ENCODE assay signal across 7 mouse cellular contexts in genomic region chr15:77151178-77151577, GRCm38 (mm10).
DNase-seq lines count a peak whose midpoint lies in the region; TF ChIP-seq lines count a peak whose summit lies in the region.

No protein-coding gene starts in this region.

- peak overlapping the region; percentile 94 for H3K27ac ChIP-seq in left cerebral cortex, adult 2 months
- peak overlapping the region; percentile 100 for H3K27ac ChIP-seq in embryonic fibroblast, embryonic 13.5 days (ENCODE audit: insufficient read depth, low read length)
- no peak overlapping the region for H3K27ac ChIP-seq in limb, embryonic 10.5 days
- H3K27ac ChIP-seq in olfactory bulb, adult 2 months (ENCODE audit: insufficient read depth, low read depth, low read length), result peak overlapping the region; percentile 59; the same call in 1 of the 2 replicates

- TF ChIP-seq POLR2A in embryonic fibroblast, embryonic 13.5 days (IDR thresholded peaks at IDR 0.05; ENCODE audit: low read depth, low read length), result peak; percentile 81
- no peak for TF ChIP-seq POLR2A in olfactory bulb, adult 2 months (IDR thresholded peaks at IDR 0.05; ENCODE audit: insufficient read depth, low read depth, low read length)

- intact Hi-C loops in left cerebral cortex, adult 2 months (cut with DNase I), result loop anchor here (10.0 kb wide), 1 partner anchor 184 kb away; no protein-coding TSS in a partner anchor

- DNase-seq in left cerebral cortex, adult 2 months (ENCODE audit: extremely low spot score in 1 of 2, low spot score in 2 of 2), result no peak
- no peak for DNase-seq in left cerebral cortex, adult 9 months (ENCODE audit: low spot score in 2 of 2)
- DNase-seq in limb, embryonic 10.5 days (ENCODE audit: low spot score), result no peak
- no peak for DNase-seq in right cerebral cortex, postnatal 10 days (ENCODE audit: low spot score in 2 of 2)
- DNase-seq in left cerebral cortex, adult 18-20 months (ENCODE audit: low spot score in 2 of 2), result no peak

- TF ChIP-seq CTCF in left cerebral cortex, adult 2 months (IDR thresholded peaks at IDR 0.05), result no peak
- TF ChIP-seq CTCF in embryonic fibroblast, embryonic 13.5 days (IDR thresholded peaks at IDR 0.05; ENCODE audit: borderline replicate concordance, insufficient read depth, low read length), result no peak
- TF ChIP-seq CTCF in olfactory bulb, adult 2 months (IDR thresholded peaks at IDR 0.05; ENCODE audit: insufficient read depth, low read depth, low read length), result no peak

- peaks cover 5% of the 10 kb centered on the region; the same call in 1 of the 2 replicates for H3K36me3 ChIP-seq in limb, embryonic 10.5 days

- 73% methylated on average over 8 of the region's 8 CpGs for WGBS in limb, embryonic 10.5 days
- WGBS in olfactory bulb, adult 2 months, result 18% methylated on average over 8 of the region's 8 CpGs

- peaks cover 20% of the 10 kb centered on the region for H3K4me1 ChIP-seq in embryonic fibroblast, embryonic 13.5 days (ENCODE audit: control insufficient read depth, insufficient read depth, low read length)
- H3K4me1 ChIP-seq in limb, embryonic 10.5 days, result peaks cover 58% of the 10 kb centered on the region
- H3K4me1 ChIP-seq in olfactory bulb, adult 2 months (ENCODE audit: control insufficient read depth, insufficient read depth, low read length), result peaks cover 34% of the 10 kb centered on the region

- H3K27me3 ChIP-seq in limb, embryonic 10.5 days (ENCODE audit: low read depth, poor library complexity, severe bottlenecking), result no peaks in the 10 kb centered on the region

- peak overlapping the region; percentile 69 for H3K4me3 ChIP-seq in left cerebral cortex, adult 2 months
- peak overlapping the region; percentile 98 for H3K4me3 ChIP-seq in embryonic fibroblast, embryonic 13.5 days (ENCODE audit: insufficient read depth, low read length)
- H3K4me3 ChIP-seq in limb, embryonic 10.5 days, result peak overlapping the region; percentile 8; the same call in 1 of the 2 replicates
- H3K4me3 ChIP-seq in olfactory bulb, adult 2 months (ENCODE audit: insufficient read depth, low read depth, low read length), result peak overlapping the region; percentile 16; the same call in 1 of the 2 replicates

- H3K9me3 ChIP-seq in limb, embryonic 10.5 days (replicated peaks), result no peaks in the 10 kb centered on the region

Comparison
In these comparisons a context has a peak if more than half of its experiments do, and no peak if none do; other contexts are left out.
1. H3K4me3 ChIP-seq: peak in every context shown above with its lines; median percentile 98 in embryonic fibroblast, embryonic 13.5 days; 69 in left cerebral cortex, adult 2 months; 16 in olfactory bulb, adult 2 months; 8 in limb, embryonic 10.5 days.